Mouse (Mus musculus) CD8-positive naive resting alpha-beta T cell, adult 2 months (primary cell): ENCODE measurements around the gene Shank1.

Source experiments
- DNase-seq, 2 experiments: peaks; one replicate each; pipeline ENCODE4 v3.0.0; 2022; ENCODE audit warnings: low read depth in 2 of 2, low spot score in 2 of 2

Gene Shank1

GRCm38 (mm10) chr7:44360792-44361301 lies 50.8 kb downstream of the Shank1 start:
- DNase-seq = no peak

GRCm38 (mm10) chr7:44372678-44373077 lies 62.6 kb downstream of the Shank1 start:
- no peak for DNase-seq

- no peak for DNase-seq
Measured at GRCm38 (mm10) chr7:44373460-44373859, 63.4 kb downstream of the Shank1 start.

- DNase-seq = peak; percentile 40 to 72
Measured at GRCm38 (mm10) chr7:44373889-44374652, 64.0 kb downstream of the Shank1 start.

- no peak for DNase-seq
Measured at GRCm38 (mm10) chr7:44374756-44375155, 64.7 kb downstream of the Shank1 start.

GRCm38 (mm10) chr7:44375207-44375606 lies 65.2 kb downstream of the Shank1 start:
- no peak for DNase-seq

GRCm38 (mm10) chr7:44375793-44376192 lies 65.7 kb downstream of the Shank1 start:
- DNase-seq = no peak

- DNase-seq = no peak
Measured at GRCm38 (mm10) chr7:44378290-44378689, 68.2 kb downstream of the Shank1 start.

- DNase-seq = no peak
Measured at GRCm38 (mm10) chr7:44382541-44382940, 72.5 kb downstream of the Shank1 start.

- peak in 1 of 2 experiments; percentile 23 for DNase-seq
Measured at GRCm38 (mm10) chr7:44383980-44384715, 74.1 kb downstream of the Shank1 start, which contains the start of gene Syt3. Gene Syt3, plus strand, starts transcription at chr7:44384102.

- no peak for DNase-seq
Measured at GRCm38 (mm10) chr7:44384716-44385059, 74.6 kb downstream of the Shank1 start.

- DNase-seq = no peak
Measured at GRCm38 (mm10) chr7:44385720-44386119, 75.7 kb downstream of the Shank1 start, which contains the start of gene 1700008O03Rik. Gene 1700008O03Rik, minus strand, starts transcription at chr7:44385820.

- DNase-seq = no peak
Measured at GRCm38 (mm10) chr7:44391831-44392230, 81.8 kb downstream of the Shank1 start.

- no peak for DNase-seq
Measured at GRCm38 (mm10) chr7:44392341-44392740, 82.3 kb downstream of the Shank1 start.

GRCm38 (mm10) chr7:44393284-44393683 lies 83.2 kb downstream of the Shank1 start:
- no peak for DNase-seq

GRCm38 (mm10) chr7:44398570-44398969 lies 88.5 kb downstream of the Shank1 start:
- DNase-seq = peak; percentile 45 to 51

- no peak for DNase-seq
Measured at GRCm38 (mm10) chr7:44401673-44402072, 91.6 kb downstream of the Shank1 start.

- DNase-seq = peak; percentile 65 to 77
Measured at GRCm38 (mm10) chr7:44405346-44406014, 95.4 kb downstream of the Shank1 start.

- no peak for DNase-seq
Measured at GRCm38 (mm10) chr7:44406015-44406355, 95.9 kb downstream of the Shank1 start.
